Mouse (Mus musculus) Muller cell, postnatal 12 days (primary cell): Measurements from ENCODE around the gene Stx2.
A peak's percentile ranks its signal among the peaks of the same experiment; 100 is the strongest.
"Not testable (repeated sequence)": the region's sequence is repeated elsewhere in the genome, so short reads cannot be mapped to it uniquely, and the experiment has no call there.

Source experiments
- DNase-seq: peaks from one replicate; pipeline ENCODE4 v3.0.0-alpha.2; 2015; ENCODE audit errors: inconsistent ontology term

Stx2 gene

GRCm38 (mm10) chr5:129009577-129009976 lies 1.2 kb upstream of the Stx2 start:
- no peak for DNase-seq

- no peak for DNase-seq
Observed at GRCm38 (mm10) chr5:129008008-129008407, 366 bp downstream of the Stx2 start.

- no peak for DNase-seq
Observed at GRCm38 (mm10) chr5:129007105-129007957, 1.0 kb downstream of the Stx2 start.

- DNase-seq = no peak
Observed at GRCm38 (mm10) chr5:129006031-129006788, 2.2 kb downstream of the Stx2 start.

- no peak for DNase-seq
Observed at GRCm38 (mm10) chr5:129005416-129005815, 3.0 kb downstream of the Stx2 start.

GRCm38 (mm10) chr5:129002571-129003011 lies 5.8 kb downstream of the Stx2 start:
- no peak for DNase-seq

- no peak for DNase-seq
Observed at GRCm38 (mm10) chr5:129000706-129001468, 7.5 kb downstream of the Stx2 start.

- no peak for DNase-seq
Observed at GRCm38 (mm10) chr5:128987141-128987954, 21.0 kb downstream of the Stx2 start.

- DNase-seq = no peak
Observed at GRCm38 (mm10) chr5:128985946-128986345, 22.4 kb downstream of the Stx2 start.

GRCm38 (mm10) chr5:128984536-128984935 lies 23.8 kb downstream of the Stx2 start:
- no peak for DNase-seq

- no peak for DNase-seq
Observed at GRCm38 (mm10) chr5:128981607-128982006, 26.8 kb downstream of the Stx2 start.

- no peak for DNase-seq
Observed at GRCm38 (mm10) chr5:128980857-128981256, 27.5 kb downstream of the Stx2 start.

GRCm38 (mm10) chr5:128978957-128979356 lies 29.4 kb downstream of the Stx2 start:
- DNase-seq = no peak

- DNase-seq = not testable (repeated sequence)
Observed at GRCm38 (mm10) chr5:128977466-128977865, 30.9 kb downstream of the Stx2 start.

GRCm38 (mm10) chr5:128976266-128976665 lies 32.1 kb downstream of the Stx2 start:
- DNase-seq = peak; percentile 40

GRCm38 (mm10) chr5:128971298-128971697 lies 37.1 kb downstream of the Stx2 start:
- DNase-seq = peak; percentile 47

- no peak for DNase-seq
Observed at GRCm38 (mm10) chr5:128970878-128971277, 37.5 kb downstream of the Stx2 start.

- DNase-seq = no peak
Observed at GRCm38 (mm10) chr5:128964353-128964752, 44.0 kb downstream of the Stx2 start.

GRCm38 (mm10) chr5:128958916-128959315 lies 49.5 kb downstream of the Stx2 start:
- DNase-seq = no peak

- DNase-seq = not testable (repeated sequence)
Observed at GRCm38 (mm10) chr5:128954371-128954770, 54.0 kb downstream of the Stx2 start.
